Mouse (Mus musculus) urinary bladder, adult 2 months (tissue): ENCODE data around the gene Abr. TPM values are rescaled to one million over a fixed set of nuclear protein-coding genes. Genes with fewer than 3 reads are reported as not detected.

ENCODE experiments used
- DNase-seq: peaks from one replicate; pipeline ENCODE4 v3.0.0; 2022; ENCODE audit warnings: low spot score
- polyA plus RNA-seq: library from polyadenylated mRNA; depleted of rRNA; stranded (reverse); fragments of >200 nt; gene quantifications from 2 replicates; pipeline ENCODE4 v1.2.3, GENCODE M21; 2012

The Abr gene
- polyA plus RNA-seq, 1 experiment = 29.6 TPM

DNA sequence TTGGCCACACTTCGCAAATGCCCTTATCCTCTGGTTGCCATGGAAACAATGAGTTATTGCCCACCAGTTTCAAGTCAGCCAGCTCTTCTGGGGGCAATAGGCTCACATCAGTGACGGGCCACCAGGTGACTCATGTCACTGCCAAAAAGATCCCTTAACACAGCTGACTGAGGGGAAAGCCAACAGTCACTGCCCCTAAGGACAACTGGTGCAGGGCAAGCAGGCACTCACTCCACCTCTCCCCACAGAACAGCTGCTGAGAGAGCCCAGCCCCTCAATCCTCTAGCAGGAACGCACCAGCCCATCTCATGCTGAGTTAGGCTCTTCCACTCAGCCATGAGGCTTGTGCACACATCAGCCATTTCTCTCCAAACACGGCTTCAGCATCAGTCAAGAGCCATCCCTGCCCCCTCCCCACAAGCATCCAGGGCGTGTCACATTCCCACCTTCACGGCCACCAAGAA, 128.3 kb downstream of the Abr start:
- DNase-seq = no peak

DNA sequence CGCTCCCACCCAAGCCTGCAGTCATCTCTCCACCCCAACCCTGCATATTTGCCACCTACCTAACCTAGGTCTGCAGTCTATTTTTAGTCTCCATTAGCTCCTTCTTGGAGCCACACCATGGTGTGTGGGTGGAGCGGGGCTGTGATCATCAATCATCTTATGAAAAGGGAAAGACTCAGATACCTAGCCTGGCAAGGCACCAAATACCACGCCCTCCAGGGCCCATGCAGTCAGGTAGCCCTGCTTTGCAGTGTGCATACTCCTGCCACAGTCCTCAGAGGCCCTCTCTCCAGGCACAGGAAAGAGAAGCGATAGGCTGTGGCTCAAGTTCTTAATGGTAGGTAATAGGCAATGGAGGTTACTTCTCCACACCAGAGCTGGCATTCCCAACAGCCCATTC, 128.9 kb downstream of the Abr start:
- DNase-seq = no peak

DNA sequence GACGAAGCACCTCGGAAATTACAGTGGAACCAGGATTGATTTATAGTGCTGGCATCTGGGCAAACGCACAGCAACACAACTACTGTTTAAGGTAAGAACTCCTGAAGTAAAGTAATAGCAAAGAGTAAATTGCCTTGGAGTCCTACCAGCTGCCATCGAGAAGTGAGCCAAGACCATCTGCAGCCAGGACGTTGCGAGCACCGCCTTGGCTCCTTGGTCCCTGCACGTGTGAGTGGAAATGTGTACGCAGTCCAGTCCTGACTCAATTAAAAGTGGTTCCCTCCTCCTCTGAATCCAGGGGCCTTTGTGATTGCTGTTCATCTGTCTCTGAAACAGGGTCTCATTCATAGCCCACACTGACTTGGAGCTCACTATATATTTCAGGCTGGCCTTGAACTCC, 130.3 kb downstream of the Abr start:
- no peak for DNase-seq

DNA sequence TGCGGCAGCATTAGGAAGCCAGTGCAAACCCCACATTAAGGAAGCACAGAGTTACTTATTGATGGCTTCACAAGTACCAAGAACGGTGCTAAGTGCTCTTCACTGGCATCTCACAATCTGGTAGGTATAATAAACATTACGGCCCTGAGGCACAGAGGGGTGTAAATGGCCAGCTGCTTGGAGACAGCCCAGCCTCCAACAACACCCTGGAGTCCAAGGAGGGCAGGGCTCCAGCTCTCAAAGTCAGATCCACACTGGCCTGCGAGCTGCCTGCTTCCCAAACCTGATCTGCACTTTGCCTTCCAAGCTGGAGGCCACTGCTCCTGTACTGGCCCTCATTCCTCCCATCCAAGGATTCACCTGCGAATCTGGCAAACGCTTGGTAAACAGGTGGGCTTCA, 132.7 kb downstream of the Abr start:
- no peak for DNase-seq

DNA sequence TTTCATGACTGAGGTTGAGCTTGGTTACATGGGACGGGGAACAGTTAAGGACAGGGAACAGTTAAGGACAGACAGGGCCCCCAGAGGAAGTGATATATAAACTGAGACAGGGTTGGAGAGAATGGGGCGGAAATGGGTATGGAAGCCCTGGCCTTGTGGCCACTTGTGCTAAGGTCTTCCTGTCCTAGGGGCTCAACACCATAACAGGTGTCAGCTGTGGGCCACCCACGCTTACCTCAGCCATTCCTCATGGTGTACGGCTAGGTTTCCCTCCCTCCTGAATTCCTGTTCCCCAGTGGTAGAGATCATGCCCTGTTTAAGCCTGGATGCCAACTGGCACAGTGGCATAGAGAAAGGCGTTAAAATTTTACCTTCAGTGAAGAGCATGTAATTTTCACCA, 135.1 kb downstream of the Abr start:
- no peak for DNase-seq

DNA sequence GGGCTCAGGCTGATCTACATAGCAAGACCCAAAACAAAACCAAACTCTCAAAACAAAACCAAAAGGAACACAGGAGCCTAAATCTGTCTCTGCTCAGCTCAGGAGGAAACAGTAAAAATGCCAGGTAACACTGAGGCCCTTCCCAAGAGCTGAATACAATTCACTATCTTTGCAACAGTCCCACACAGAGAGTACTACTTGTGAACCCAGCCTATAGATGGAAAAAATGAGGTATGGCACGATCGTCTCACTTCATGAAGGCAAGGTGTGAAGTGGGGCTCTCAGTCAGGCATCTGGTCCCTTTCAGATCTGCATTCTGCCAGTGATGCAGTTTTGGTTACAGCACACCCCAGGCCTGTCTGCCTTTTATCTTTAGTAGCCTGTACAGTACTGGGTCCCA, 138.1 kb downstream of the Abr start:
- DNase-seq = no peak

DNA sequence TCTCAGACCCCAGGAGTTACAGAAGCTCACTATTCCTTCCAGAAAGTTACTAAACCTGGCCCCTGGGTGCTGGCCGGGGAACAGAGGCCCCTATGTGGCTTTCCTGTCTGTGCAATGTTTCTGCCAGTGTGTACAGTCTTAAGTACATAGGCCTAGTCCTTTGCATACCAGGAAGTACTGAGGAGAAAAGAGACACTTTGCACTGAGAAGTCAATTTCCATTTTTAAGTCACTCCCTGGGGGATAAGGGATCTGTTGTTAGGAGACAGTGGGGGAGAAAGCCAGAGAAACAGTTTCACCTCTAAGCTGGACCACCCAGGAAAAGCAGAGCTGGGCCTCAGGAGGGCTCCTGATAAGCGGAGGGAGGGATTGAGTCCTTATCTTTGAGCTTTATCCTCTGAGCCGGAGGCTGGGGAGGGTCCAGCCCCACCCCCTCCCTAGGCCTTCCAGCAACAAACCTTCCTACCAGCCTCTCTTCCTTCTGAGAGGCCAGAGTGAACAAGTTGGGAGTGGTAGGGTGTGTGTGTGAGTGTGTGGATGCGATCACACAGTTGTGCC, 138.9 kb downstream of the Abr start:
- DNase-seq = no peak

DNA sequence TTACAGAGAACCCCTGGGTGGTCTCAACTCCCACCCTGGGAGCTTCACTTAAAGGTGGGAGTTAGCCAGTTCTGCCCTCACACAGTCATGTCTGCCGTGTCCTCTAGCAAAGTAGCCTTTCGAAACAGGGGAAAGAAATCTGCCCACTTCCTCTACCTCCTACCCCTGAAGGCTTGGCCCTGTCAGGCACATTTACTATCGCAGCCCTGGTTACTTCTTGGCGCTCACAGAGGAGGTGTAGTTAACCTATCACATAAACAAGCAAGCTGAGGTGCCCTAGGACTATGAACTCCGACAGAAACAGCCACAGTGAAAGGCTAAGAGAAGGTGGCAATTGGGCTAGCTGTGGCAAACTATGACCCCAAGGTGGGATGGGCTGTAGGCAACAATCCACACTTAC, 139.4 kb downstream of the Abr start:
- DNase-seq = no peak

DNA sequence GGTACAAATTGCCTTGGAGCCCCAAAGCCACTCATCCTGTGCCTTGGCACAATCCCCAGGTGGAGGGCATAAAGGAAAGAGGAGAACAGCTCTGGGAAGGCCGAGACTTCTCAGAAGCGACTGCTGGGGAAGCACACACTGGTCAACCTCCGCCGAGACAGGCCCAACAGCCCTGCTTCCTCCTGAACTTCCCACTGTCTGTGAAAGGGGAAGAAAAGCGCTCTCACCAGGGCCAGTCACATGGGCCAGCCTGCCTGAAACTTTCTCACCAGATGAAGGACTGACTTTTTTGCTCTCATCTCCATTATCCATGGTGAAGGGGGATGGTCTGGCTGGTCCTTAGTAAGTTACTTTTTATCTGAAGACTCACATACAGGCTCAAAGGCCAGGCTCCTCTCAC, 139.9 kb downstream of the Abr start:
- no peak for DNase-seq

DNA sequence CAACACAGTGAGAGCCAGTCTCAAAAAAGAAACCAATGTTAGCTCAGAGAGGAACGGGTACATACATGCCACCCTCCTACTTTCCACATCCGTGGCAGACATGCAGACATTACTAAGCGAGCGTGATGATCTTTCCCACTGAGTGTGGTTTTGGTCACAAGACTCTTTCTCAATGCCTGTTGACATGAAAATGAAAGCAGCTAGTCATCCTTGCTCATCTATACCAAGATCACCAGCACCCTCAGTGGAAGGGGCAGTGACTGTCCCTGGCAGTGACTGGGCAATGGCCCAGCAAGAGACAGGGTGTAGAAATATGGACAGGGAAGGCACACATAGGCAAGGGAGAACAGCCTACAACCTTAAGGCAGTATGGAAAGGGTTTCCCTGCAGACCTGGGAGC, 142.4 kb downstream of the Abr start:
- no peak for DNase-seq

DNA sequence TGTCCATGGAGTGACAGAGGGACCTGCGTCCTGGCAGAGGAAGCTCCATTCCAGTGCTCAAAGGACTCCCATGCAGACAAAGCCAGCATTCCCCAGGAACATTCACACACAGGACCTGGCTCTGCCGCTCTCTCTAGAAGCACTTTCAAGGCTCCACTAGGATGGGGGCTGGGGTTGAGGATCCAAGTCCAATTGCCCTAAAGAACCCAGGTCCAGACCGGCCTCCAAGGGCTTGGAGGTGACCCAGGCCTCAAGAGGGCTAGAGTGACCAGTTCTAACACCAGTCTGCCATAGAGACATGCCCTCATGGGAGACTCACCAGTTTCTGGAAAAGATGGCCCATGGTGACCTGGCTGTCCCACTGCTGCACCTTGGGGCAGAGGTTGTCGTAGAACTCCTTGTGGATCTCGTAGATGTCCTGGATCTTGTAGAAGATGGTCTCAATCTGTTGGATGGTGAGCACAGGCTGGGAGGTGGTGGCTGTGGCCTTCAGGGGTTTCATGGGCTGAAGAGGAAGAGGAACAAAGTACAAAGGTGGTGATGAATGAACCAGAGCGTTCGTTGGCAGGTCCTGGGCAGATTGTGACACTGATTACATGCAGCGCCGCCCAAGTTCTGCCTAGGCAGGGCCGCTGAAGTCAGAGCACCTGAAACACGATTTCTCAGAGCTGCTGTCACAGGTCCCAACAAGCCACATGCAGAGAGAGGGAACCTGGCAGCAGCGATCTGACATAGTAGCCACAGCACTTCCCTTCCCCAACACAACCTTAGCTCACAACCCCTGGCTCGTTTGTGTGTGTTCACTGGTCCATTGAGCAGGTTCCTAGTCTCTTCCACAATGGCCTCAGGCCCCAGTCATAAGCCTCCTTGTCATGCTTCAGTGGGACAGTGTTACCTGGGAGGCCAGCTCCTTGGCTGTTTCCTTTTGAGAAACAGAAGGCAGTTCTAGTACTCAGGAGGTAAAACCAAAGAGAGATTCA, 143.1 kb downstream of the Abr start:
- no peak for DNase-seq

DNA sequence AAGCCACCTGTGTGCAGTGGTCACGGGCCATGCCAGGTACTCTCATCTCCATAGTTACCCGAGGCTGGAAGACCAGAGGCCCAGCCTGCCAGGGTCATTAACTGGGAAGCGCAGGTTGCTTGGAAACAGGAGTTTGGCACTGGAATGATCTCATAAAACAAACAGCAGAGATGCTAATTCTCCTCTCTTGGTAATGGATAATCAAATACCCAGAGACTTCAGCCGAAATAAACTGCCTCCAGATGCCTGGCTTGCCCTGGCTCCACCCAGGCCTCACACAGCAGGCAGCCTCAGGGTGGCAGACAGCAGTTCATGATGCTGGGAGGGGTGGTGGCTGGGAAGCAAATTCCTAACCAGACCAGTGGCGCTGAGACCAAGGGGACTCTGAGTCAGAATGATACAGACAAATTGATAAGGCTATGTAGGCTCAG, 145.0 kb downstream of the Abr start:
- no peak for DNase-seq

DNA sequence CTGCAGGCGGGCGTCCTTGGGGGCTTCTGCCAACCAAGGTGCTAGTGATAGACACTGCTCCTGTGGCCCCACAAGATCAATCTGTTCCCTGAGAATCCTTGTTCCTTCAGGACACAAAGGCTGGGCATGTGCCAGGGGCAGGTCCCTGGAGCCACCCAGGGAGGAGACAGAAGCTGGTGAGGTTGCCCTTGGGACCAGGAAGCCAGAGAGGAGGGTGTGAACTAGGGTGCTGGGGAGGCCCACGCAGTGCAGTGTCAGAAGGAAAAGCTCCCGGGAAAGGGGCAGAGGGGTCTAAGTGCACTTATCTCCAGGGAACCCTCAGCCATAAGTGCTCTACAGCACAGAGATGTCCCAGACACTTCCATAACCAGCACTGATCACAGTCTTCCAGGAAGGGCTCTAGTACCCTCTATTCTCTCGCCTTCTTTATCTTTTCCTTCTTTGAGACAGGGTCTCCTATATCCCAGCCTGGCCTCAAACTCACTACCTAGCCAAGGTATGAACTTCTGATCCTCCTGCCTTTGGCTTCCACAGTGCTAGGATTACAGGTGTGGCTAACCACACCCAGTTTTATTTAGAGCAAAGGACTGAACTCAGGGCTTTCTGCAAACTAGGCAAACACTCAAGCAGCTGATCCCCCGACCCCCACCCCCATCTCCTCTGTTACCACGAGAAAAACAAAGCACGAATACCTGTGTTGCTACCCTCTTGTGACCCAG, 145.6 kb downstream of the Abr start:
- no peak for DNase-seq

DNA sequence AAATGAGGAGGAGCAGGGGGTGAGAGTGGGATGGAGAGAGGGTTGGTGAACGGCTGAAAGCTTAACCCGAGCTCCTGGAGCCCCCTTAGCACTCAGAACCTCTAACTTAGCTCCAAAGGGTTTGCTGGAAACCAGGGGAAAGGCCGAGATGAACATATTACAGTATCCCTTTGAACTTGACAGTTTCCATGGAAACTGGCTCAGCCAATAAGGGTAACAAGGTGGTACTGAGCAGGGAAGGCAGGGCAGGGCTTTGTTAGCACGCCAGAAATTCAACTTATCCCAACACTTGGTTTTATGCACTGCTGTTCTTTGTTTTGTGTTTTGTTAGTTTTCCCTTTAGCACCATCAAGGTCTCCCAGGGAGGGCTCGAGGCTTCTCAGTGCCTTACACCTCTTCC, 149.5 kb downstream of the Abr start:
- DNase-seq = no peak

DNA sequence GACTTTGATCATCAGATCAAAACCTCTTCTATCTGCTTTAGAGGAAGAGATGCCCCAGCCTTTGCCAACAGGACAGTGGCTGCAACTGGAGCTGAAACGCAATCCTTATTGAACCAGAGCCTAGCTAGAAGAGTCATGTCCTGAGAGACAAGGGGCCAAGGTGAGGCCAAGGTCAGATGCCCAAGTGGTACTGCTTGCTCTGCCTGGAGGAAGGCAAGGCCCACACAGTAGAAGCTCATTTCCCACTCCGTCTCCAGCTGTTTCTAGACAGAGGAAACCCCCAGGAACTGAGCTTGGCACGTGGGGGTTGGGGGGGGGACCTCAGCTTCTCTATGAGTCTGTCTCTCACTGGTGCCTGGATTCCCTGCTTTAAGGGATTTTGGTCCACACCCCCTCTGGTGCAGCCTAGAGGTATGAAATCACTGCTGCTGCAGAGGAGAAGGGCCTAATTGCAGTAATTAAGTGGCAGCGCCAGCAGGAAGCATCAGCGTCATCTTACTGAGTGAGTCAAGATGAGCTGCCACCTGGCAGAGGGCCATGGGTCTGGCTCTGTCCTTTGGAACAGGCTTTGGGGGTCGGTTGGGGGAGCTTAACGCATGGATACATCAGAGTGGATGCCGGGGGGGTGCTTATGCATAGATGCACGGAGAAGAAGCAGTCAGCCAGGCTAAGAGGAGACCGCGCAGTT, 152.7 kb downstream of the Abr start:
- no peak for DNase-seq

DNA sequence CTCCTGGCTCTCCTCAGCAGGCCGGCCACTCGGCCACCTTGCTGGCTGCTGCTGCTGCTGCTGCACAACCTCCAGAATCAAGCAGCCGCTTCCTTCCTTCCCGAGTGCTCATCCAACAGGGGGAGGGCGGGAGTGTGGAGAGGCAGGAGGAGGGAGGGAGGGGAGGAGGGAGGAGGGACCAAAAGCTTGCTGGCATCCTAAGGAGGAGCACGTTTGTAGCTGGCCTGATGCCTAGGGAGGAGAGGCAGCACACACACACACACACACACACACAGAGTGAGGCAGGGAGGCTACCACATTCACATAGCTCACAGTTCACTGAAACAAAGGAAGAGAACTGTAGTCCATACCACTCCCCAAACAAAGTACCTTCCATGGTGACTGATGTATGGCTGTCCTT, 153.8 kb downstream of the Abr start:
- no peak for DNase-seq

DNA sequence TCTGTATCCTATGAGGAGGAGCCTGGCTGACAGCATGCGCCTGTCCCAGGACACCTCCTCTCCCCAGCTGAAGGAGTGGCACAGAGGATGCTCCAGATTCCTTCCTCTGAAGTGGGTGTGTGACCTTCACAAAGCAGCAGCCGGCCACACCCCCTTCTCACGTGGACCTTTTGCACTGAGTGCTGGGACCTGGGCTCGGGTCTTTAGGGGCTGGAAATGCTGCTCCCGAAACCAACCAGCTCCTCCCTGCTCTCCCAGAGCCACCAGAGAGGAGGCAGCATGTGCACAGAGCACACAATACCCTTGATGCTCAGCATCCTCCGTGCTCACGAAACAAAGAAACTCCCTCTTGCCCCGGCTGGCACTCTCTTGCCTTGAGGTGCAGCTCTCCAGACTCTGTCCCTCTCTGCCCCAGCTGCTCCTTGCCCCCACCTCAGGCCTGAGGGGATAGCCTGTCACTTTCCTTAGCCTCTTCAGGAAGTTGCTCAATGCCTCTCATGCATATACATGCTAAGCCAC, 154.6 kb downstream of the Abr start:
- DNase-seq = no peak

DNA sequence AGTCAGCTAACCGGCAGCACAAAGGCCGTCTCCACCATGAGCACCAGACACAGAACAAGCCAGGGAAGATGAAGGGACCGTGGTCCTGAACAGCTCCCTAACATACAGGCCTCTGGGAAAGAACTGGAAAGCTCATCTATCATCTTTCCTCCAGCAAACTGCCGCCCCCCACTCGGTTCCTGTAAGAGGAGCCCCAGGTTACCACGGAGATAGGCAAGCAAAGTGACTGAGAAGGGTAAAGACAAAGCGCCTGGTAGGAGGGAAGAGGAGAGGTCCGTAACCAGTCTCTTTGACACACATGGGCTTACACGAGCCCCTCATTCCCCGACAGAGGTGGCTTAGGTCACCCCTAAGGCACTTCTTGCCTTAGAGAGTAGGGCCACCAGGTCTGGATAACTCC, 155.0 kb downstream of the Abr start:
- no peak for DNase-seq

DNA sequence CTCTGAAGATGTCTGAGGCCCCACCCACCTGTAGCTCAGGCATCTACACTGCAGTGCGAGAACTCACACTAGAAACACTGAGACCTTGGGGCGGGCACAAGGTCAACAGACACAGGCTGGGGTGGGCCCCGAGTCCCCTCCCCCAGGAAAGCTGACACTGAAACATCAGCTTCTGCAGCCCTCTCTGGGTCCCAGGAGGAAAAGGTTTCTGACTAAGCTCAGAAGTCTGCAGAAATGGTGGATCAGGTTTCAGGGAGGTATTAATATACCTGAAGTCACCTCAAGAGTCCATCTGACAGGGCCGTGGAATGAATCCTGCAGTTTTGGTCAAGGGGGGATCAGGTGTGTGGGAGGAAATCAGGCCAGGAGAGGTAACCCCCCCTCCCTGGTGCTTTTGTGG, 156.2 kb downstream of the Abr start:
- no peak for DNase-seq

DNA sequence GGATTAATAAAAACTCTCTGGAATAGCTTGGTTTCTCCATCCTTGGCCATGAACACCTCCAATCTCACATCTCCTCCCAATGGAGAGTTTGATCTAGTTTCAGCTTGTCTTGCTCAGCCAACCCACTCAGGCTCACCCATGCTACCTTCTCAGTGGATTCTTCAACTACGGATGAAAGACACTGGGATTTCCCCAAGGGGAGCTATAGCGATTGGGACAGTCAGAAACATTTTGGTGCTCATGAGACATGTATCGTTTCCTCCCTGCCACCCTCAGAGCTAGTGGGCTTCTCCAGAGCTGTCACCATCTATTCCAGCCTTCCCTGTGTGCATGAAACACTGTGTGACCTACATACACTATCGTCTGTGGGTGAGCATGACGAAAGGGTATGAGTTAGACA, 160.4 kb downstream of the Abr start:
- no peak for DNase-seq

DNA sequence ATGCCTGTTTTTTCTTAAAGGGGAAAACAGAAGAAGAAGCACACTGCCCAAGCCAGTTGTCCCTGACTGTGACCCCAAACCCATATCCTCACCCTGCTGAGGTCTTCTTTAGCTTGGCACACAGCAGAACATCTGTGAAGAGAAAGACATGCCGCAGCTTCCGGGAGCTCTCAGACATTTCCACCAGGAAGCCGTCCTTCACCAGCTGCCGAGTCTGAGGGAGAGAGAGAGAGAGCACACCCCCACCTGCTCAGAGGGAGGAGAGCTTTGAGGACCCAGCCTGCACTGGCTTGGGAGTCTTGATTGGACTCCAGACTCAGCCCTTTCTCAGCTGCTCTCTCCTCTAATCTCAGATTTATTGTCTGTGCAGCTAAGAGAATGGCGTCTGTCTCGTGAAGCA, 160.9 kb downstream of the Abr start:
- DNase-seq = no peak

DNA sequence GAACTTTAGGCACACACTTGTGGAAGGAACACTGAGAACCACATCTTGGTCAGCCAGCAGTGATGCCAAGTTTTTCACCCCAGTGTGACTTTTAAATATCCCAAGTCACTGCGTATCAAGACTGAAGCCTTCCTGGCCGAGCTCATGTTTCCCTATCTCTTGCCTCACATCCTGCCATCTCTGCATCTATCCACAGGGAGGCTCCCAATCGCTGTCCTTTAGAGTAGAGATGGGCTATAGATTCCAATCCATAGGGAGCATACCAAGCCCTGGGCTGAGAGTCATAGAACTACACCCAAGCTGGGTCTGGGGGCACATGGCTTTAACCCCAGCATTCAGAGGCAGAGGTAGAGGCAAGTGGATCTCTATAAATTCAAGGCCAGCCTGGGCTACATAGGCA, 162.6 kb downstream of the Abr start:
- DNase-seq = no peak
